Mouse (Mus musculus) lung, embryonic 15.5 days (tissue): ENCODE measurements around the gene Hsd17b6. TPM values are rescaled to one million over a fixed set of nuclear protein-coding genes. Genes with fewer than 3 reads are reported as not detected.

ENCODE experiments used
- ATAC-seq: fragments of 200-750 bp; cut with Nextera tagmentation; 2 replicates; pipeline ENCODE4 v1.8.0; 2017; ENCODE audit warnings: moderate number of reproducible peaks, borderline replicate concordance; ENCODE audit not compliant: low FRiP score, low TSS enrichment; ENCODE audit errors: extremely low read depth
- H3K27ac ChIP-seq: fragments of 300-500 bp; sonication (generic); 2 replicates; pipeline ENCODE4 v1.5.1; 2015; ENCODE audit warnings: moderate library complexity, mild to moderate bottlenecking, inconsistent platforms
- H3K27me3 ChIP-seq: fragments of 300-500 bp; sonication (generic); 2 replicates; pipeline ENCODE4 v1.6.1; 2015; ENCODE audit warnings: inconsistent platforms
- H3K36me3 ChIP-seq: fragments of 300-500 bp; sonication (generic); 2 replicates; pipeline ENCODE4 v1.6.1; 2015; ENCODE audit warnings: inconsistent platforms
- H3K4me1 ChIP-seq: fragments of 300-500 bp; sonication (generic); 2 replicates; pipeline ENCODE4 v1.6.1; 2015; ENCODE audit warnings: inconsistent platforms
- H3K4me2 ChIP-seq: fragments of 300-500 bp; sonication (generic); 2 replicates; pipeline ENCODE4 v1.6.1; 2015; ENCODE audit warnings: inconsistent platforms, mild to moderate bottlenecking, moderate library complexity
- H3K4me3 ChIP-seq: fragments of 300-500 bp; sonication (generic); 2 replicates; pipeline ENCODE4 v1.5.1; 2015; ENCODE audit warnings: mild to moderate bottlenecking, inconsistent platforms
- H3K9ac ChIP-seq: fragments of 300-500 bp; sonication (generic); 2 replicates; pipeline ENCODE4 v1.6.1; 2015; ENCODE audit warnings: inconsistent platforms
- H3K9me3 ChIP-seq: fragments of 300-500 bp; sonication (generic); 2 replicates; pipeline ENCODE4 v1.6.1; 2016; ENCODE audit warnings: inconsistent platforms
- whole genome bisulfite sequencing: fragments of 180-500 bp; shearing (Covaris S2); methylation state at CpG from one replicate; pipeline ENCODE4 v1.1.7; 2015; 5-methylcytosine and 5-hydroxymethylcytosine counted together
- polyA plus RNA-seq: library from polyadenylated mRNA; unstranded; fragments of >200 nt; fragmentation: Nextera tagmentation; extraction: Ambion mirVana; gene quantifications from 2 replicates; pipeline ENCODE4 v1.2.1, GENCODE M21; 2015

Hsd17b6 gene
- polyA plus RNA-seq, 1 experiment from 2014 or later: not detected

GRCm38 (mm10) chr10:127962451-127962850 is 45.0 kb downstream of the Hsd17b6 start:
- H3K4me2 ChIP-seq: no peak overlapping the region
- no peaks in the 10 kb centered on the region for H3K36me3 ChIP-seq
- no peak overlapping the region for H3K4me3 ChIP-seq
- H3K27ac ChIP-seq: no peak overlapping the region
- no peak overlapping the region for H3K9ac ChIP-seq
- no peak for ATAC-seq
- no peaks in the 10 kb centered on the region for H3K27me3 ChIP-seq
- no peaks in the 10 kb centered on the region for H3K9me3 ChIP-seq
- no peaks in the 10 kb centered on the region for H3K4me1 ChIP-seq
- WGBS: 58% methylated on average over 3 of the region's 3 CpGs

- 89% methylated on average over 7 of the region's 7 CpGs for WGBS
- no peak for ATAC-seq
Observed at GRCm38 (mm10) chr10:127959161-127959679, 48.2 kb downstream of the Hsd17b6 start.

GRCm38 (mm10) chr10:127956168-127956816 is 51.1 kb downstream of the Hsd17b6 start:
- Histone ChIP-seq H3K9ac (no peak overlapping the region), H3K36me3 (no peaks in the 10 kb centered on the region)
- 47% methylated on average over 16 of the region's 16 CpGs for WGBS

More at GRCm38 (mm10) chr10:127959161-127959679, 48.2 kb downstream of the Hsd17b6 start:
- no peak overlapping the region for H3K4me2 ChIP-seq
- H3K9me3 ChIP-seq: no peaks in the 10 kb centered on the region
- H3K27ac ChIP-seq: no peak overlapping the region
- H3K9ac ChIP-seq: no peak overlapping the region
- H3K4me3 ChIP-seq: no peak overlapping the region
- no peaks in the 10 kb centered on the region for H3K27me3 ChIP-seq
- no peaks in the 10 kb centered on the region for H3K4me1 ChIP-seq
- no peaks in the 10 kb centered on the region for H3K36me3 ChIP-seq

GRCm38 (mm10) chr10:127955034-127955433 is 52.4 kb downstream of the Hsd17b6 start:
- ATAC-seq: no peak
- Histone ChIP-seq H3K9ac (no peak overlapping the region), H3K4me3 (no peak overlapping the region), H3K36me3 (no peaks in the 10 kb centered on the region), H3K9me3 (no peaks in the 10 kb centered on the region), H3K4me2 (no peak overlapping the region), H3K27me3 (no peaks in the 10 kb centered on the region), H3K4me1 (no peaks in the 10 kb centered on the region), H3K27ac (no peak overlapping the region)
- 56% methylated on average over 4 of the region's 4 CpGs for WGBS

More at GRCm38 (mm10) chr10:127956168-127956816, 51.1 kb downstream of the Hsd17b6 start:
- no peaks in the 10 kb centered on the region for H3K9me3 ChIP-seq
- H3K27me3 ChIP-seq: no peaks in the 10 kb centered on the region
- no peak overlapping the region for H3K27ac ChIP-seq
- no peaks in the 10 kb centered on the region for H3K4me1 ChIP-seq
- no peak overlapping the region for H3K4me2 ChIP-seq
- ATAC-seq: no peak; the same call in 1 of the 2 replicates
- H3K4me3 ChIP-seq: no peak overlapping the region

- 71% methylated on average over 4 of the region's 4 CpGs for WGBS
- no peak for ATAC-seq
Observed at GRCm38 (mm10) chr10:127951821-127952220, 55.6 kb downstream of the Hsd17b6 start.

GRCm38 (mm10) chr10:127951390-127951789 is 56.0 kb downstream of the Hsd17b6 start:
- 70% methylated on average over 9 of the region's 9 CpGs for WGBS

More at GRCm38 (mm10) chr10:127951821-127952220, 55.6 kb downstream of the Hsd17b6 start:
- no peaks in the 10 kb centered on the region for H3K27me3 ChIP-seq
- H3K36me3 ChIP-seq: no peaks in the 10 kb centered on the region
- H3K4me2 ChIP-seq: no peak overlapping the region
- no peaks in the 10 kb centered on the region for H3K4me1 ChIP-seq
- H3K9me3 ChIP-seq: no peaks in the 10 kb centered on the region
- H3K4me3 ChIP-seq: no peak overlapping the region
- H3K27ac ChIP-seq: no peak overlapping the region
- H3K9ac ChIP-seq: no peak overlapping the region

GRCm38 (mm10) chr10:127949596-127950130 is 57.7 kb downstream of the Hsd17b6 start:
- ATAC-seq: no peak
- no peaks in the 10 kb centered on the region for H3K27me3 ChIP-seq
- no peak overlapping the region for H3K27ac ChIP-seq
- H3K9ac ChIP-seq: no peak overlapping the region
- H3K4me1 ChIP-seq: no peaks in the 10 kb centered on the region
- no peak overlapping the region for H3K4me2 ChIP-seq
- no peaks in the 10 kb centered on the region for H3K36me3 ChIP-seq
- H3K9me3 ChIP-seq: no peaks in the 10 kb centered on the region
- 74% methylated on average over 4 of the region's 4 CpGs for WGBS
- no peak overlapping the region for H3K4me3 ChIP-seq

More at GRCm38 (mm10) chr10:127951390-127951789, 56.0 kb downstream of the Hsd17b6 start:
- H3K4me3 ChIP-seq: no peak overlapping the region
- no peak overlapping the region for H3K9ac ChIP-seq
- no peaks in the 10 kb centered on the region for H3K9me3 ChIP-seq
- no peaks in the 10 kb centered on the region for H3K36me3 ChIP-seq
- H3K27ac ChIP-seq: no peak overlapping the region
- H3K27me3 ChIP-seq: no peaks in the 10 kb centered on the region
- H3K4me2 ChIP-seq: no peak overlapping the region
- no peak for ATAC-seq
- no peaks in the 10 kb centered on the region for H3K4me1 ChIP-seq

- 36% methylated on average over 5 of the region's 5 CpGs for WGBS
- no peaks in the 10 kb centered on the region for H3K36me3 ChIP-seq
- H3K4me2 ChIP-seq: no peak overlapping the region
- no peaks in the 10 kb centered on the region for H3K4me1 ChIP-seq
- ATAC-seq: no peak
- H3K27ac ChIP-seq: no peak overlapping the region
- no peak overlapping the region for H3K9ac ChIP-seq
- no peaks in the 10 kb centered on the region for H3K27me3 ChIP-seq
- H3K9me3 ChIP-seq: no peaks in the 10 kb centered on the region
- H3K4me3 ChIP-seq: no peak overlapping the region
Observed at GRCm38 (mm10) chr10:127945432-127946064, 61.9 kb downstream of the Hsd17b6 start.

Other genes with a start within 250 kb of the Hsd17b6 start
- not detected in 2 replicates for gene Rdh1, start 247.9 kb downstream of the Hsd17b6 start, polyA plus RNA-seq
- 0.15 TPM in 1 of 2 replicates, not detected in the other for gene Rdh16f1, start 247.8 kb downstream of the Hsd17b6 start, polyA plus RNA-seq
- 0.15 TPM in 1 of 2 replicates, not detected in the other for gene Rdh9, start 231.2 kb downstream of the Hsd17b6 start, polyA plus RNA-seq
- not detected in 2 replicates for gene Rdh16, start 206.5 kb downstream of the Hsd17b6 start, polyA plus RNA-seq
- gene Rdh19, start 157.7 kb downstream of the Hsd17b6 start, polyA plus RNA-seq: not detected in 2 replicates
- gene Rdh16f2, start 141.1 kb downstream of the Hsd17b6 start, polyA plus RNA-seq: not detected in 2 replicates
- not detected in 2 replicates for gene Rdh7, start 118.8 kb downstream of the Hsd17b6 start, polyA plus RNA-seq
- gene Sdr9c7, start 109.1 kb downstream of the Hsd17b6 start, polyA plus RNA-seq: not detected in 2 replicates
- gene Prim1, start 7.6 kb upstream of the Hsd17b6 start, polyA plus RNA-seq: 90.2 and 93.0 TPM in 2 replicates
- gene Naca, start 28.0 kb upstream of the Hsd17b6 start, polyA plus RNA-seq: 728 and 741 TPM in 2 replicates
- gene Ptges3, start 51.3 kb upstream of the Hsd17b6 start, polyA plus RNA-seq: 550 and 564 TPM in 2 replicates
- gene Atp5b, start 75.7 kb upstream of the Hsd17b6 start, polyA plus RNA-seq: 2,263 and 2,267 TPM in 2 replicates
- gene Baz2a, start 84.0 kb upstream of the Hsd17b6 start, polyA plus RNA-seq: 10.6 and 11.0 TPM in 2 replicates
- gene Rbms2, start 172.7 kb upstream of the Hsd17b6 start, polyA plus RNA-seq: 32.2 and 34.9 TPM in 2 replicates
- gene Gls2, start 186.8 kb upstream of the Hsd17b6 start, polyA plus RNA-seq: 2.1 and 2.2 TPM in 2 replicates
- gene Spryd4, start 204.2 kb upstream of the Hsd17b6 start, polyA plus RNA-seq: 27.0 and 27.4 TPM in 2 replicates
- gene Mip, start 218.2 kb upstream of the Hsd17b6 start, polyA plus RNA-seq: not detected in 2 replicates
- gene Timeless, start 224.5 kb upstream of the Hsd17b6 start, polyA plus RNA-seq: 61.4 and 63.1 TPM in 2 replicates
- gene Apon, start 246.5 kb upstream of the Hsd17b6 start, polyA plus RNA-seq: 0.19 and 0.37 TPM in 2 replicates